Mouse (Mus musculus) hindbrain, embryonic 10.5 days (tissue): ENCODE measurements at regions not wholly inside any gene's neighbourhood (a gene's known extent, or its start where the extent isn't known, plus 50 kb on each side); places are given as distances from the start of the nearest gene placed in this dataset.

ENCODE experiments used
- DNase-seq: peaks from one replicate; pipeline ENCODE4 v3.0.0-alpha.2; 2017; ENCODE audit warnings: low spot score
- H3K27ac ChIP-seq: fragments of 300-500 bp; sonication (generic); 2 replicates; pipeline ENCODE4 v1.5.1; 2016; ENCODE audit warnings: mild to moderate bottlenecking, moderate library complexity
- H3K27me3 ChIP-seq: fragments of 300-500 bp; sonication (generic); 2 replicates; pipeline ENCODE4 v1.6.1; 2016; ENCODE audit warnings: mild to moderate bottlenecking; ENCODE audit not compliant: poor library complexity, insufficient read depth, severe bottlenecking
- H3K36me3 ChIP-seq: fragments of 300-500 bp; sonication (generic); 2 replicates; pipeline ENCODE4 v1.6.1; 2016; ENCODE audit warnings: mild to moderate bottlenecking, moderate library complexity
- H3K4me1 ChIP-seq: fragments of 300-500 bp; sonication (generic); replicated peaks from 2 replicates; pipeline ENCODE4 v1.6.1; 2016; ENCODE audit warnings: mild to moderate bottlenecking
- H3K4me3 ChIP-seq: fragments of 300-500 bp; sonication (generic); 2 replicates; pipeline ENCODE4 v1.5.1; 2016; ENCODE audit warnings: mild to moderate bottlenecking, moderate library complexity
- H3K9me3 ChIP-seq: fragments of 300-500 bp; sonication (generic); 2 replicates; pipeline ENCODE4 v1.6.1; 2016; ENCODE audit warnings: mild to moderate bottlenecking, moderate library complexity
- WGBS: fragments of 180-500 bp; shearing (Covaris S2); methylation state at CpG from one replicate; pipeline ENCODE4 v1.1.7; 2016; 5-methylcytosine and 5-hydroxymethylcytosine counted together

GRCm38 (mm10) chr12:109984651-109985050 lies 294.2 kb upstream of the Dio3 start:
- no peaks in the 10 kb centered on the region for H3K9me3 ChIP-seq
- no peak for DNase-seq
- H3K4me3 ChIP-seq: no peak overlapping the region
- no peaks in the 10 kb centered on the region for H3K36me3 ChIP-seq
- H3K27ac ChIP-seq: no peak overlapping the region
- H3K27me3 ChIP-seq: no peaks in the 10 kb centered on the region
- peaks cover 4% of the 10 kb centered on the region; the same call in 1 of the 2 replicates for H3K4me1 ChIP-seq
- 87% methylated on average over 11 of the region's 11 CpGs for WGBS

GRCm38 (mm10) chr12:109993410-109993809 lies 285.5 kb upstream of the Dio3 start:
- no peak for DNase-seq
- no peaks in the 10 kb centered on the region for H3K36me3 ChIP-seq
- H3K9me3 ChIP-seq: peaks cover 10% of the 10 kb centered on the region
- no peak overlapping the region for H3K4me3 ChIP-seq
- H3K27ac ChIP-seq: no peak overlapping the region
- no peaks in the 10 kb centered on the region for H3K27me3 ChIP-seq
- WGBS: 89% methylated on average over 7 of the region's 7 CpGs
- H3K4me1 ChIP-seq: no peaks in the 10 kb centered on the region

GRCm38 (mm10) chr12:110002717-110003116 lies 276.2 kb upstream of the Dio3 start:
- H3K36me3 ChIP-seq: no peaks in the 10 kb centered on the region
- H3K9me3 ChIP-seq: no peaks in the 10 kb centered on the region
- DNase-seq: no peak
- no peak overlapping the region for H3K27ac ChIP-seq
- H3K27me3 ChIP-seq: 0 out of 2 replicates have a peak, but pooled peaks cover 4% of the 10 kb centered on the region
- no peak overlapping the region for H3K4me3 ChIP-seq
- WGBS: 91% methylated on average over 2 of the region's 2 CpGs
- H3K4me1 ChIP-seq: no peaks in the 10 kb centered on the region

DNA sequence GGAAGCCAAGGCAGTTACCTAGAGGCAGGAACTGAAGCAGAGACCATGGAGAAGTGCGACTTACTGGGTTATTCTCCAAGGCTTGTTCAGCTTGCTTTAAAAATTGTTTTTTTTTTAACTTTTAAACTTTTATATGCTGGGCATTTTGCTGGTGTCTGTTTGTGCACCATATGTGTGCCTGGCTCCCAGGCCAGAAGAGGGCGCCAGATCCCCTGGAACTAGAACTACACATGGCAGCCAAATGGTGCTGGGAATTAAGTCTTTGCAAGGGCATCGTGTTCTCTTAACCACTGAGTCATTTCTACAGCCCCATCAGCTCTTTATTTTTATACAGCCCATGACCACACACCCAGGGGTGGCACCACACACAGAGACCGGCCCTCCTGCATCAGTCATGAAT lies 269.7 kb upstream of the Dio3 start:
- Histone ChIP-seq H3K4me3 (no peak overlapping the region), H3K27ac (no peak overlapping the region), H3K36me3 (no peaks in the 10 kb centered on the region), H3K4me1 (no peaks in the 10 kb centered on the region), H3K27me3 (0 out of 2 replicates have a peak, but pooled peaks cover 4% of the 10 kb centered on the region), H3K9me3 (no peaks in the 10 kb centered on the region)
- WGBS: 48% methylated on average over 4 of the region's 4 CpGs
- DNase-seq: no peak

DNA sequence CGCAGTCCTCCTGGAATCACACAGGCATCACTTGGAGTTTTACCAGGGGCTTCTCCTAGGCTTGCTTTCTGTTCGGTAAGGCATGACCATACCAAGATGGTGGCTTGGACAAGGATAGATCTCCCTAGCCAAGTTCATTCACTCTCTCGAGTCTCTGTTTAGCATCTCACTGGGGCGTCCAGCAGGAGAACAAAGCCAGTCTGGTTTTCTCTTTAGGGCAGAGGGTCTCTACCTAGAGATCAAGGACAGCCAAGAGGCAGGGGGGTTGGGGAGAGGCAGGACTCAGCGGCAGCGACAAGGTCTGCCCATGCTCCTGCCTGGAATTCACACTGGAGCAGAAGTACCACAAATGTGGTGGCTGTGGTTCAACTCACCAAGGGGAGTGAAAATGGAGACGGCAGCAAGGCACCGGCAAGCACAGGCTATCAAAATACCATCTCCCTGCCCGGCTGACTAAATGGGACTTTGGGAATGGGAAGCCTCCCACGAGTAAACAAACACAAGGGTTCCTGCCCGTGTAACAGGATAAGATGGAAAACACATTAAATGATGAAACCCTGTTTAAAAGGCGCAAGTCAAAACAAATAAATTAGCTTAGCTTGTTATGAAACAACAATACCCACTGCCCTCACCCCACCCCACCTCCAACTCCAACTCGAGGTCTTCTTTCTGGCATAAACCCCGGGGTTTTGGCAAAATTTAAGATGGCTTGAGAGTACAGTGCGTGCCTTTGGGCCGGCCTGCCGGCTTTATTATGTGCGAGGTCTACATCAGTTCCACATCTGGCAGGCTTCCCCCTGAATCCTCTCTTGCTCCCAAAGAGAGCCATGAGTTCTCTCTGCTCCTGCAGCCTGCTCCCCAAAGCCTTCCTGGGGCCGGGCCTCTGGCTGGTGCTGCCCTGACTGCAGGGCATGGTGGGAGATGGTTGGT lies 258.1 kb upstream of the Dio3 start:
- WGBS: 68% methylated on average over 19 of the region's 19 CpGs
- Histone ChIP-seq H3K9me3 (no peaks in the 10 kb centered on the region), H3K36me3 (no peaks in the 10 kb centered on the region), H3K27ac (peak overlapping the region; percentile 29; the same call in 1 of the 2 replicates), H3K27me3 (peaks cover 8% of the 10 kb centered on the region; the same call in 1 of the 2 replicates), H3K4me1 (peaks cover 42% of the 10 kb centered on the region), H3K4me3 (no peak overlapping the region)
- no peak for DNase-seq

DNA sequence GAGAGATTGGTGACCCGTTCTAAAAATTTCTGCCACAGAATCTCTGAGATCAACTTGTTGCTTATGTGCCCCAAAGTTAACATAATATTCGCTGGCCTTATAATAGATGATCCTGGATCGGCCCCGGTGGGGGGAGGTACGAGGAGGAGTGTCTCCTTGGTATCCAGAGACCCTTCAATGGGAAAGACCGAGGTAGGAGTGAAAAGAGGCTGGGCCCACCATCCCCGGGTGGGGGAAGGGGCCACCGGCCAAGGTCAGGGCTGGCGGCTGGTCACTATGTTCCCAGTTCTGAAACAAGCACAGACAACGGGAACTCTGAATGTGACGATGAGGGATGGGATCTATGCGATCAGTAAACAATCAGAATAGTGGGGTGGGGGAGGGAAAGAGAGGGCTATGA lies 257.2 kb upstream of the Dio3 start:
- peak overlapping the region; percentile 1 for H3K27ac ChIP-seq
- H3K9me3 ChIP-seq: no peaks in the 10 kb centered on the region
- peaks cover 51% of the 10 kb centered on the region for H3K4me1 ChIP-seq
- H3K36me3 ChIP-seq: no peaks in the 10 kb centered on the region
- H3K4me3 ChIP-seq: no peak overlapping the region
- 86% methylated on average over 12 of the region's 12 CpGs for WGBS
- peaks cover 8% of the 10 kb centered on the region; the same call in 1 of the 2 replicates for H3K27me3 ChIP-seq
- no peak for DNase-seq

- DNase-seq: no peak
- Histone ChIP-seq H3K27me3 (peaks cover 8% of the 10 kb centered on the region; the same call in 1 of the 2 replicates), H3K4me3 (no peak overlapping the region), H3K4me1 (peaks cover 60% of the 10 kb centered on the region), H3K36me3 (no peaks in the 10 kb centered on the region), H3K27ac (no peak overlapping the region), H3K9me3 (no peaks in the 10 kb centered on the region)
- 63% methylated on average over 6 of the region's 6 CpGs for WGBS
Observed at GRCm38 (mm10) chr12:110022631-110023030, 256.2 kb upstream of the Dio3 start.

GRCm38 (mm10) chr12:110023192-110024101 lies 255.4 kb upstream of the Dio3 start:
- H3K27me3 ChIP-seq: peaks cover 8% of the 10 kb centered on the region; the same call in 1 of the 2 replicates
- H3K4me3 ChIP-seq: no peak overlapping the region
- H3K36me3 ChIP-seq: no peaks in the 10 kb centered on the region
- peak; percentile 43 for DNase-seq
- H3K4me1 ChIP-seq: peaks cover 60% of the 10 kb centered on the region
- H3K27ac ChIP-seq: peak overlapping the region; percentile 66; the same call in 1 of the 2 replicates
- no peaks in the 10 kb centered on the region for H3K9me3 ChIP-seq
- WGBS: 64% methylated on average over 11 of the region's 11 CpGs

- 90% methylated on average over 9 of the region's 9 CpGs for WGBS
- H3K4me1 ChIP-seq: peaks cover 60% of the 10 kb centered on the region
- no peak for DNase-seq
- no peaks in the 10 kb centered on the region for H3K36me3 ChIP-seq
- H3K27ac ChIP-seq: 0 out of 2 replicates have a peak overlapping the region, but pooled peaks have one; percentile 74
- peaks cover 12% of the 10 kb centered on the region; the same call in 1 of the 2 replicates for H3K27me3 ChIP-seq
- H3K4me3 ChIP-seq: no peak overlapping the region
- no peaks in the 10 kb centered on the region for H3K9me3 ChIP-seq
Observed at GRCm38 (mm10) chr12:110024295-110024694, 254.6 kb upstream of the Dio3 start.

DNA sequence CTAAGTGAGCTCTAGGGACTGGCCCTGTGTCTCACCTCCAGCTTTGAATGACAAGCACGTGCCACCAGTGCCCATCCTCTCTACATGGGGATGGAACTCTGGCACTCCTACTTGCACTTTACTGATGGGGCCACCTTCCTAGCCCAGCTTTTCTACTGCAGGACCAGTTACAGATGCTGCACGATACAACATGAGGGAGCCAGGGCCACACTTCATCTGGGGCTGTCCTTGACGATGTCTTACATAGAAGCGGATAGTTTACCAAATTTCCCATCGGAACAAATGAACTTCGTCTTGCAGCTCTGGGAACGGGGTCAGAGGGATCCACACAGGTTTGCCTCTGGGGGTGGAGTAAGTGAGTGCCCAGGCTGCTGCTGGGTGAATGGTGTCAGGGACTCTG lies 253.7 kb upstream of the Dio3 start:
- no peak for DNase-seq
- Histone ChIP-seq H3K36me3 (no peaks in the 10 kb centered on the region), H3K4me1 (peaks cover 60% of the 10 kb centered on the region), H3K9me3 (no peaks in the 10 kb centered on the region), H3K27me3 (peaks cover 12% of the 10 kb centered on the region; the same call in 1 of the 2 replicates), H3K27ac (peak overlapping the region; percentile 74; the same call in 1 of the 2 replicates), H3K4me3 (no peak overlapping the region)
- 87% methylated on average over 7 of the region's 7 CpGs for WGBS

DNA sequence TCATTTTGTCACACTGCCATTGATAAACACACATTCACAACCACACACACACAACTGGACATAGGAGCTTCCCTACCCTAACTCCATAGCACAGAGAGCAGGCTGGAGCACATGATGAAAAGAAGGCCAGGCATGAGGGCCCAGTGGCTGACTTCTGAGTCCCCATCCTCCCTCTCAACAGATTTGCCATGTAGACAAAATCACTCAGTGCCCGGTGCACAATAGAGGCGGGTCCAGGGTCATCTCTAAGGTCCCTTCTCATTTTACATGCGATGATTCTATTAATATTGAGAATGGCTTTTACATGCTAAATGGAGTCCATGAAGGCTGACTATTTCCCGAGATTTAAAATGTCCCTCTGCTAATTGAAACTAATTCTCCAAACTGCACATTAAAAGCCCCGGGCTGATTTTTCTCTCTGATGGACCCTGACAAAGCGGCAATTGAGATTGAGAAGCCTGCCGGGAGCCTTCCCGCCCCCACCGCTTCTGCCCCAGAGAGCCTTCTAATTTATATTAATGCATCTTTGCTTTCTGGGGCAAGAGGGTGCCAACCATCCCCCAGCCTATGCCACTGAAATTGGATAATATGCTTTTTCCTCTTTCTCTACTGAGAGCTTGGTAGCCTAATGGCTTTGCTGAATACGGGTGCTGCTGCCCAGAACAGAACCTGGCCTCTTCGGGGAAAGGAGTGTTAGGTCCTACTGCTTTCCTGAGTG lies 252.7 kb upstream of the Dio3 start:
- Histone ChIP-seq H3K36me3 (no peaks in the 10 kb centered on the region), H3K27ac (peak overlapping the region; percentile 74)

GRCm38 (mm10) chr12:110027345-110027744 lies 251.5 kb upstream of the Dio3 start:
- no peak overlapping the region for H3K27ac ChIP-seq
- 77% methylated on average over 6 of the region's 6 CpGs for WGBS
- DNase-seq: no peak
- peaks cover 47% of the 10 kb centered on the region for H3K4me1 ChIP-seq
- H3K36me3 ChIP-seq: no peaks in the 10 kb centered on the region
- no peak overlapping the region for H3K4me3 ChIP-seq
- H3K9me3 ChIP-seq: no peaks in the 10 kb centered on the region
- peaks cover 12% of the 10 kb centered on the region; the same call in 1 of the 2 replicates for H3K27me3 ChIP-seq

More for the DNA sequence above, 252.7 kb upstream of the Dio3 start:
- Histone ChIP-seq H3K27me3 (peaks cover 12% of the 10 kb centered on the region; the same call in 1 of the 2 replicates), H3K4me3 (no peak overlapping the region), H3K4me1 (peaks cover 55% of the 10 kb centered on the region), H3K9me3 (no peaks in the 10 kb centered on the region)
- WGBS: 47% methylated on average over 11 of the region's 11 CpGs
- DNase-seq: no peak
